Mouse (Mus musculus) CD4-positive, CD25-positive, alpha-beta regulatory T cell, adult 4 months (primary cell): Measurements from ENCODE around the gene S1pr1. TPM values are rescaled to one million over a fixed set of nuclear protein-coding genes. Genes with fewer than 3 reads are reported as not detected.

ENCODE experiments used
- ATAC-seq: one replicate; pipeline ENCODE4 v1.8.0; 2017
- polyA plus RNA-seq, 2 experiments: library from polyadenylated mRNA; unstranded; fragments of 100-300 nt; shearing (Covaris generic); gene quantifications; one replicate each; pipeline ENCODE4 v1.2.1; 2017

Gene S1pr1
- 100 to 1,000 TPM; 195 to 238 TPM for polyA plus RNA-seq

- peak; percentile 50 for ATAC-seq
These were observed at the start of gene S1pr1 for GRCm38 (mm10) chr3:115714671-115715651. TSS of gene S1pr1 (minus strand) at chr3:115715072.

GRCm38 (mm10) chr3:115763292-115763691, 48.4 kb upstream of the S1pr1 start:
- ATAC-seq, result no peak

GRCm38 (mm10) chr3:115762841-115763240, 48.0 kb upstream of the S1pr1 start:
- no peak for ATAC-seq

GRCm38 (mm10) chr3:115759659-115760058, 44.8 kb upstream of the S1pr1 start:
- ATAC-seq, result no peak

GRCm38 (mm10) chr3:115758455-115758912, 43.6 kb upstream of the S1pr1 start:
- ATAC-seq, result peak; percentile 82

- ATAC-seq, result peak; percentile 73
These were observed 39.6 kb upstream of the S1pr1 start for GRCm38 (mm10) chr3:115754466-115754865.

GRCm38 (mm10) chr3:115750369-115750768, 35.5 kb upstream of the S1pr1 start:
- no peak for ATAC-seq

- no peak for ATAC-seq
These were observed 33.6 kb upstream of the S1pr1 start for GRCm38 (mm10) chr3:115748289-115748989.

GRCm38 (mm10) chr3:115746511-115746910, 31.6 kb upstream of the S1pr1 start:
- no peak for ATAC-seq

GRCm38 (mm10) chr3:115745088-115745487, 30.2 kb upstream of the S1pr1 start:
- ATAC-seq, result no peak

- ATAC-seq, result no peak
These were observed 23.7 kb upstream of the S1pr1 start for GRCm38 (mm10) chr3:115738524-115738923.

GRCm38 (mm10) chr3:115737785-115738318, 23.0 kb upstream of the S1pr1 start:
- ATAC-seq, result no peak

- ATAC-seq, result no peak
These were observed 20.7 kb upstream of the S1pr1 start for GRCm38 (mm10) chr3:115735540-115735939.

GRCm38 (mm10) chr3:115734841-115735240, 20.0 kb upstream of the S1pr1 start:
- ATAC-seq, result peak; percentile 70

- ATAC-seq, result no peak
These were observed 15.5 kb upstream of the S1pr1 start for GRCm38 (mm10) chr3:115730336-115730735.

- peak; percentile 84 for ATAC-seq
These were observed 14.3 kb upstream of the S1pr1 start for GRCm38 (mm10) chr3:115729187-115729586.

- peak; percentile 24 for ATAC-seq
These were observed 13.3 kb upstream of the S1pr1 start for GRCm38 (mm10) chr3:115728211-115728610.

- ATAC-seq, result no peak
These were observed 4.0 kb upstream of the S1pr1 start for GRCm38 (mm10) chr3:115718886-115719285.

- ATAC-seq, result peak; percentile 14
These were observed 1.1 kb upstream of the S1pr1 start for GRCm38 (mm10) chr3:115715900-115716515.

GRCm38 (mm10) chr3:115714049-115714435, 830 bp downstream of the S1pr1 start:
- peak; percentile 2 for ATAC-seq

GRCm38 (mm10) chr3:115713417-115714048, 1.3 kb downstream of the S1pr1 start:
- ATAC-seq, result no peak

- peak; percentile 20 for ATAC-seq
These were observed 2.1 kb downstream of the S1pr1 start for GRCm38 (mm10) chr3:115712808-115713200.
